Mouse (Mus musculus): ENCODE results near the gene Caskin1. TPM values are rescaled to one million over a fixed set of nuclear protein-coding genes. Genes with fewer than 3 reads are reported as not detected.

Caskin1 gene
- polyA plus RNA-seq, 1 experiment, result 124 TPM

Other genes with a start within 250 kb of the Caskin1 start
- gene Ccnf, start 237.1 kb upstream of the Caskin1 start, polyA plus RNA-seq (2012; rRNA removed), result 3.3 and 4.4 TPM in 2 replicates
- 0.90 and 1.0 TPM in 2 replicates for gene Abca17, start 137.5 kb upstream of the Caskin1 start, polyA plus RNA-seq (2012; rRNA removed)
- 44.7 and 47.6 TPM in 2 replicates for gene Abca3, start 136.7 kb upstream of the Caskin1 start, polyA plus RNA-seq (2012; rRNA removed)
- gene Rnps1, start 74.0 kb upstream of the Caskin1 start, polyA plus RNA-seq (2012; rRNA removed), result 269 and 276 TPM in 2 replicates
- gene Eci1, start 62.0 kb upstream of the Caskin1 start, polyA plus RNA-seq (2012; rRNA removed), result 50.0 and 55.9 TPM in 2 replicates
- 18.3 and 22.9 TPM in 2 replicates for gene Dnase1l2, start 45.5 kb upstream of the Caskin1 start, polyA plus RNA-seq (2012; rRNA removed)
- 86.1 and 86.4 TPM in 2 replicates for gene E4f1, start 18.3 kb upstream of the Caskin1 start, polyA plus RNA-seq (2012; rRNA removed)
- 85.4 and 95.8 TPM in 2 replicates for gene Pgp, start 18.2 kb upstream of the Caskin1 start, polyA plus RNA-seq (2012; rRNA removed)
- gene Bricd5, start 14.7 kb upstream of the Caskin1 start, polyA plus RNA-seq (2012; rRNA removed), result 2.1 and 2.6 TPM in 2 replicates
- gene Mlst8, start 9.5 kb upstream of the Caskin1 start, polyA plus RNA-seq (2012; rRNA removed), result 37.9 and 45.7 TPM in 2 replicates
- 194 and 212 TPM in 2 replicates for gene Traf7, start 39.3 kb downstream of the Caskin1 start, polyA plus RNA-seq (2012; rRNA removed)
- 97.2 and 118 TPM in 2 replicates for gene Rab26, start 45.6 kb downstream of the Caskin1 start, polyA plus RNA-seq (2012; rRNA removed)
- 85.1 and 85.3 TPM in 2 replicates for gene Pkd1, start 61.2 kb downstream of the Caskin1 start, polyA plus RNA-seq (2012; rRNA removed)
- 175 and 194 TPM in 2 replicates for gene Tsc2, start 144.0 kb downstream of the Caskin1 start, polyA plus RNA-seq (2012; rRNA removed)
- gene Nthl1, start 144.1 kb downstream of the Caskin1 start, polyA plus RNA-seq (2012; rRNA removed), result 8.8 and 10.7 TPM in 2 replicates
- 80.5 and 83.9 TPM in 2 replicates for gene Slc9a3r2, start 161.7 kb downstream of the Caskin1 start, polyA plus RNA-seq (2012; rRNA removed)
- gene Npw, start 169.9 kb downstream of the Caskin1 start, polyA plus RNA-seq (2012; rRNA removed), result 0.65 TPM in 1 of 2 replicates, not detected in the other
- gene Zfp598, start 181.1 kb downstream of the Caskin1 start, polyA plus RNA-seq (2012; rRNA removed), result 53.8 and 59.4 TPM in 2 replicates
- gene Syngr3, start 201.4 kb downstream of the Caskin1 start, polyA plus RNA-seq (2012; rRNA removed), result 170 and 183 TPM in 2 replicates
- gene Gfer, start 207.6 kb downstream of the Caskin1 start, polyA plus RNA-seq (2012; rRNA removed), result 22.6 and 24.1 TPM in 2 replicates
- 5.9 and 6.7 TPM in 2 replicates for gene Noxo1, start 207.6 kb downstream of the Caskin1 start, polyA plus RNA-seq (2012; rRNA removed)
- gene Tbl3, start 219.1 kb downstream of the Caskin1 start, polyA plus RNA-seq (2012; rRNA removed), result 56.1 and 56.2 TPM in 2 replicates
- 0.11 and 0.38 TPM in 2 replicates for gene Rnf151, start 229.5 kb downstream of the Caskin1 start, polyA plus RNA-seq (2012; rRNA removed)
- gene Rps2, start 229.5 kb downstream of the Caskin1 start, polyA plus RNA-seq (2012; rRNA removed), result 967 and 1,066 TPM in 2 replicates
- 445 and 493 TPM in 2 replicates for gene Ndufb10, start 235.9 kb downstream of the Caskin1 start, polyA plus RNA-seq (2012; rRNA removed)
- gene Rpl3l, start 239.2 kb downstream of the Caskin1 start, polyA plus RNA-seq (2012; rRNA removed), result 0.56 and 0.65 TPM in 2 replicates
- 32.7 and 37.7 TPM in 2 replicates for gene Msrb1, start 248.0 kb downstream of the Caskin1 start, polyA plus RNA-seq (2012; rRNA removed)